Mouse (Mus musculus): Measurements from ENCODE around the gene Bcl6b. TPM values are rescaled to one million over a fixed set of nuclear protein-coding genes. Genes with fewer than 3 reads are reported as not detected.

Bcl6b gene
- polyA plus RNA-seq, 1 experiment from 2014 or later, result 5.4 TPM

- ATAC-seq (ENCODE audit: low FRiP score, low read depth), result no peak
- H3K4me3 ChIP-seq, result no peak overlapping the region
- H3K9ac ChIP-seq (replicated peaks), result no peak overlapping the region
- no peak overlapping the region for H3K4me2 ChIP-seq (replicated peaks)
- no peaks in the 10 kb centered on the region for H3K36me3 ChIP-seq
- peaks cover 17% of the 10 kb centered on the region for H3K27me3 ChIP-seq
- H3K4me1 ChIP-seq, result peaks cover 18% of the 10 kb centered on the region
- no peaks in the 10 kb centered on the region for H3K9me3 ChIP-seq
- 67% methylated on average over 11 of the region's 11 CpGs for WGBS
- no peak overlapping the region for H3K27ac ChIP-seq (replicated peaks)
Observed at GRCm38 (mm10) chr11:70242591-70242990, 13.0 kb upstream of the Bcl6b start.

GRCm38 (mm10) chr11:70239541-70240279, 10.1 kb upstream of the Bcl6b start, which contains the start of the genes Gm21988 and Rnasek:
TSS of gene Gm21988 (minus strand) at chr11:70239830.
TSS of gene Rnasek (minus strand) at chr11:70239842.
- under 1% methylated on average over 30 of the region's 35 CpGs for WGBS
- H3K4me3 ChIP-seq, result peak within 1 kb of the TSS; percentile 87
- H3K27ac ChIP-seq (replicated peaks), result peak within 1 kb of the TSS; percentile 92

GRCm38 (mm10) chr11:70238591-70239440, 9.2 kb upstream of the Bcl6b start:
- peaks cover 17% of the 10 kb centered on the region for H3K36me3 ChIP-seq
- 11% methylated on average over 23 of the region's 23 CpGs for WGBS
- H3K4me2 ChIP-seq (replicated peaks), result peak overlapping the region; percentile 98
- no peaks in the 10 kb centered on the region for H3K9me3 ChIP-seq
- H3K27ac ChIP-seq (replicated peaks), result peak overlapping the region; percentile 92
- peaks cover 32% of the 10 kb centered on the region for H3K4me1 ChIP-seq
- peak overlapping the region; percentile 86 for H3K9ac ChIP-seq (replicated peaks)
- H3K27me3 ChIP-seq, result no peaks in the 10 kb centered on the region
- peak overlapping the region; percentile 87 for H3K4me3 ChIP-seq
- ATAC-seq (ENCODE audit: low FRiP score, low read depth), result no peak

More at GRCm38 (mm10) chr11:70239541-70240279, 10.1 kb upstream of the Bcl6b start, which contains the start of the genes Gm21988 and Rnasek:
- H3K9ac ChIP-seq (replicated peaks), result peak within 1 kb of the TSS; percentile 86
- peak within 1 kb of the TSS; percentile 98 for H3K4me2 ChIP-seq (replicated peaks)
- H3K36me3 ChIP-seq, result peaks cover 13% of the 10 kb centered on the region
- no peaks in the 10 kb centered on the region for H3K9me3 ChIP-seq
- peaks cover 32% of the 10 kb centered on the region for H3K4me1 ChIP-seq
- ATAC-seq (ENCODE audit: low FRiP score, low read depth), result peak; percentile 38
- H3K27me3 ChIP-seq, result no peaks in the 10 kb centered on the region

- Histone ChIP-seq H3K9me3 (no peaks in the 10 kb centered on the region), H3K4me1 (peaks cover 39% of the 10 kb centered on the region), H3K4me2 (replicated peaks) (peak within 1 kb of the TSS; percentile 98), H3K4me3 (peak within 1 kb of the TSS; percentile 87), H3K36me3 (peaks cover 17% of the 10 kb centered on the region), H3K9ac (replicated peaks) (peak within 1 kb of the TSS; percentile 86), H3K27ac (replicated peaks) (peak within 1 kb of the TSS; percentile 92), H3K27me3 (no peaks in the 10 kb centered on the region)
- ATAC-seq (ENCODE audit: low FRiP score, low read depth), result peak; percentile 93
- WGBS, result under 1% methylated on average over 70 of the region's 70 CpGs
Observed at GRCm38 (mm10) chr11:70237457-70238167, 8.0 kb upstream of the Bcl6b start, which contains the start of gene 0610010K14Rik. TSS of gene 0610010K14Rik (minus strand) at chr11:70237914.

GRCm38 (mm10) chr11:70236717-70237116, 7.1 kb upstream of the Bcl6b start:
- peak overlapping the region; percentile 86 for H3K9ac ChIP-seq (replicated peaks)
- H3K4me3 ChIP-seq, result peak overlapping the region; percentile 87
- peaks cover 17% of the 10 kb centered on the region for H3K36me3 ChIP-seq
- no peaks in the 10 kb centered on the region for H3K9me3 ChIP-seq
- no peaks in the 10 kb centered on the region for H3K27me3 ChIP-seq
- ATAC-seq (ENCODE audit: low FRiP score, low read depth), result no peak
- 28% methylated on average over 7 of the region's 7 CpGs for WGBS
- H3K4me2 ChIP-seq (replicated peaks), result peak overlapping the region; percentile 98
- H3K27ac ChIP-seq (replicated peaks), result peak overlapping the region; percentile 92
- peaks cover 42% of the 10 kb centered on the region for H3K4me1 ChIP-seq

GRCm38 (mm10) chr11:70235254-70235900, 5.8 kb upstream of the Bcl6b start:
- Histone ChIP-seq H3K36me3 (peaks cover 17% of the 10 kb centered on the region), H3K4me2 (replicated peaks) (no peak overlapping the region), H3K4me1 (peaks cover 42% of the 10 kb centered on the region), H3K27me3 (peaks cover 12% of the 10 kb centered on the region), H3K9ac (replicated peaks) (no peak overlapping the region), H3K4me3 (no peak overlapping the region), H3K27ac (replicated peaks) (no peak overlapping the region), H3K9me3 (no peaks in the 10 kb centered on the region)
- no peak for ATAC-seq (ENCODE audit: low FRiP score, low read depth)
- 91% methylated on average over 12 of the region's 12 CpGs for WGBS

GRCm38 (mm10) chr11:70234497-70234896, 4.9 kb upstream of the Bcl6b start:
- 0 out of 2 replicates have a peak overlapping the region, but pooled peaks have one; percentile 6 for H3K9ac ChIP-seq (replicated peaks)
- peaks cover 40% of the 10 kb centered on the region for H3K4me1 ChIP-seq
- H3K9me3 ChIP-seq, result no peaks in the 10 kb centered on the region
- H3K27me3 ChIP-seq, result peaks cover 20% of the 10 kb centered on the region
- no peak for ATAC-seq (ENCODE audit: low FRiP score, low read depth)
- no peak overlapping the region for H3K4me3 ChIP-seq
- peaks cover 17% of the 10 kb centered on the region for H3K36me3 ChIP-seq
- no peak overlapping the region for H3K27ac ChIP-seq (replicated peaks)
- H3K4me2 ChIP-seq (replicated peaks), result no peak overlapping the region
- 89% methylated on average over 6 of the region's 8 CpGs for WGBS

- Histone ChIP-seq H3K4me1 (peaks cover 41% of the 10 kb centered on the region), H3K27me3 (peaks cover 25% of the 10 kb centered on the region), H3K4me3 (no peak overlapping the region), H3K4me2 (replicated peaks) (no peak overlapping the region), H3K36me3 (peaks cover 17% of the 10 kb centered on the region), H3K27ac (replicated peaks) (no peak overlapping the region), H3K9me3 (no peaks in the 10 kb centered on the region), H3K9ac (replicated peaks) (no peak overlapping the region)
- 64% methylated on average over 5 of the region's 5 CpGs for WGBS
- no peak for ATAC-seq (ENCODE audit: low FRiP score, low read depth)
Observed at GRCm38 (mm10) chr11:70234037-70234436, 4.4 kb upstream of the Bcl6b start.

- H3K9ac ChIP-seq (replicated peaks), result peak overlapping the region; percentile 62
- peak overlapping the region; percentile 59 for H3K4me2 ChIP-seq (replicated peaks)
- no peak overlapping the region for H3K27ac ChIP-seq (replicated peaks)
- peaks cover 38% of the 10 kb centered on the region for H3K4me1 ChIP-seq
- H3K36me3 ChIP-seq, result peaks cover 17% of the 10 kb centered on the region
- peaks cover 35% of the 10 kb centered on the region for H3K27me3 ChIP-seq
- H3K9me3 ChIP-seq, result no peaks in the 10 kb centered on the region
- WGBS, result 40% methylated on average over 8 of the region's 8 CpGs
- ATAC-seq (ENCODE audit: low FRiP score, low read depth), result no peak
- peak overlapping the region; percentile 37; the same call in 1 of the 2 replicates for H3K4me3 ChIP-seq
Observed at GRCm38 (mm10) chr11:70233016-70233415, 3.4 kb upstream of the Bcl6b start.

- ATAC-seq (ENCODE audit: low FRiP score, low read depth), result no peak
- Histone ChIP-seq H3K9ac (replicated peaks) (peak overlapping the region; percentile 62), H3K4me1 (peaks cover 38% of the 10 kb centered on the region), H3K4me2 (replicated peaks) (peak overlapping the region; percentile 59), H3K27ac (replicated peaks) (no peak overlapping the region), H3K27me3 (peaks cover 40% of the 10 kb centered on the region), H3K9me3 (no peaks in the 10 kb centered on the region), H3K4me3 (peak overlapping the region; percentile 37), H3K36me3 (peaks cover 17% of the 10 kb centered on the region)
- WGBS, result 11% methylated on average over 7 of the region's 10 CpGs
Observed at GRCm38 (mm10) chr11:70232546-70232945, 2.9 kb upstream of the Bcl6b start.

GRCm38 (mm10) chr11:70230239-70230727, 685 bp upstream of the Bcl6b start:
- 0 out of 2 replicates have a peak overlapping the region, but pooled peaks have one; percentile 25 for H3K27ac ChIP-seq (replicated peaks)

More at GRCm38 (mm10) chr11:70230239-70230727, 685 bp upstream of the Bcl6b start:
- H3K4me3 ChIP-seq, result peak overlapping the region; percentile 25
- H3K9ac ChIP-seq (replicated peaks), result no peak overlapping the region
- no peaks in the 10 kb centered on the region for H3K9me3 ChIP-seq
- 1% methylated on average over 32 of the region's 32 CpGs for WGBS
- peaks cover 62% of the 10 kb centered on the region for H3K27me3 ChIP-seq
- peaks cover 38% of the 10 kb centered on the region for H3K4me1 ChIP-seq
- peak; percentile 59 for ATAC-seq (ENCODE audit: low FRiP score, low read depth)
- H3K36me3 ChIP-seq, result peaks cover 10% of the 10 kb centered on the region
- H3K4me2 ChIP-seq (replicated peaks), result peak overlapping the region; percentile 44
